Mouse (Mus musculus): ENCODE measurements around the gene Ebi3.

- TF ChIP-seq GATA1 (IDR thresholded peaks at IDR 0.05; ENCODE audit: borderline replicate concordance, low read length), result no peak
- TF ChIP-seq CTCF (IDR thresholded peaks at IDR 0.05; ENCODE audit: low read depth, low read length), result no peak
- TF ChIP-seq TAL1 (conservative IDR thresholded peaks at IDR 0.05; ENCODE audit: low read depth, low read length), result no peak
- TF ChIP-seq POLR2AphosphoS5 (IDR thresholded peaks at IDR 0.05; ENCODE audit: insufficient replicate concordance, low read depth, low read length), result no peak
- no peak for TF ChIP-seq GATA2 (IDR thresholded peaks at IDR 0.05; ENCODE audit: borderline replicate concordance, low read depth, low read length)
Observed at GRCm38 (mm10) chr17:55960791-55961190, 8.4 kb downstream of the Ebi3 start.
